Mouse (Mus musculus): ENCODE results near the gene D10Jhu81e. TPM values are rescaled to one million over a fixed set of nuclear protein-coding genes. Genes with fewer than 3 reads are reported as not detected.
A peak's percentile ranks its signal among the peaks of the same experiment; 100 is the strongest.

Gene D10Jhu81e
- polyA plus RNA-seq, 1 experiment from 2014 or later: 20.8 TPM

DNA sequence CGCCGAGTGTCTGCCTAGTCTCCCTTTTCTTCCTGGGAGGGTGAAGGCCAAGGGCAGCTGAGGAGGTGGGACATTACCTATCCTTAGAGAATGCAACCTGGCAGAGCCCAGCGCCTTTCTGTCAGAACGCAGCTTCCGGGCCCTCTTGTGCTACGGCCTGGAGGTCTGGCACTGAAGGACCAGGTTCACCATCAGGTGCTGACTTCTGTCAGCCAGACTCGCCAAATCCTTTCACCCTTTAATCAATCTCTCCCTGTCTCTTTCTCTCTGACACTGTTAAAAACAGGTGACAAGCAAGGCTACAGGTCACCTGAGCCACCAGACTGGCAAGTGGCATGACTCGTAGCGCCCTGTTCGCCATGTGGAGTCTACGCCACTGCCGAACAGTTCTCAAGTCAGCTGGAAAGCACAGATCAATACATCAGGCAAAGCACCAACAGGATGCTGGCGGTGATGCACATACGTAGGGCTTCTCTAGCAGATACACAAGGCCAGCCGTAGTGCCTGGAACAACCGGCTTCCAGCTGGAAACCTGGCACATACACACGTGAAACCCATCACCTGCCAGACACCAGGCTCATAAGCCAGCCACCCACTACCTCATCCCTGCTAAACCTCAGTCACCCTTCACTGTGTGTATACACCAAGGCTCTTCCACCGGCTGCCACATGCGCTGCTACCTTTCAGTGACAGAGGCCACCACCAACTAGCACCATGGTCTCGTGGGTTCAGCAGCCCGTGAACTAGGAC is 4.2 kb downstream of the D10Jhu81e start:
- Histone ChIP-seq H3K4me1 (ENCODE audit: insufficient read depth) (peaks cover 14% of the 10 kb centered on the region), H3K27ac (ENCODE audit: low read depth) (no peak overlapping the region), H3K27me3 (ENCODE audit: insufficient read depth, low read length) (no peaks in the 10 kb centered on the region), H3K4me3 (ENCODE audit: low read depth, low read length) (no peak overlapping the region), H3K9me3 (ENCODE audit: low read length) (no peaks in the 10 kb centered on the region), H3K4me2 (ENCODE audit: low read depth, low read length) (no peak overlapping the region), H3K36me3 (replicated peaks; ENCODE audit: insufficient read depth, low read length) (peaks cover 35% of the 10 kb centered on the region), H3K9ac (replicated peaks) (no peak overlapping the region)
- WGBS (ENCODE audit: insufficient replicate concordance): 88% methylated on average over 21 of the region's 21 CpGs
- DNase-seq: no peak
- TF ChIP-seq CTCF (IDR thresholded peaks at IDR 0.05; ENCODE audit: low read depth) (no peak), EP300 (IDR thresholded peaks at IDR 0.05; ENCODE audit: low read depth) (no peak)
- ATAC-seq: no peak

DNA sequence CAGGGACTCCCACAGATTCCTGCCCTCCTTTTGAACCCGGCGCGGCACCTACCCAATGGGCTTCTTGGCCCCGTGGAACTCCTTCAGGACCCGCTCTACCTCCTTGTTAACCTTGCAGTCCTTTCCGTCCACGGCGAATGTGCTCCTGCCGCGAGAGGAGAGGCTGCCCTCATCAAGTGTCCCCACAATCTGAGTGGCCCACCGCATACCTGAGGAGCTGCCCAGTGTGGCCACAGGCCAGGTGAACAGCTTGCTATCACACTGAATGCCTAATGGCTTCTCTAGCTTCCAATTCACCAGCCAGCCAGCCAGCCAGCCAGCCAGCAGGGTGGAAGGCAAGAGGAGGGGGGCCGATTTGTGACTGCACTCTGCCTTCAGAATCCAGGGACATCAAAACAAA is 4.8 kb downstream of the D10Jhu81e start:
- H3K27me3 ChIP-seq (ENCODE audit: insufficient read depth, low read length): no peaks in the 10 kb centered on the region
- H3K9me3 ChIP-seq (ENCODE audit: low read length): no peaks in the 10 kb centered on the region
- H3K4me3 ChIP-seq (ENCODE audit: low read depth, low read length): no peak overlapping the region
- no peak overlapping the region for H3K4me2 ChIP-seq (ENCODE audit: low read depth, low read length)
- ATAC-seq (no peak), DNase-seq (no peak)
- peaks cover 9% of the 10 kb centered on the region for H3K4me1 ChIP-seq (ENCODE audit: insufficient read depth)
- TF ChIP-seq EP300 (IDR thresholded peaks at IDR 0.05; ENCODE audit: low read depth) (no peak), CTCF (IDR thresholded peaks at IDR 0.05; ENCODE audit: low read depth) (no peak)
- H3K9ac ChIP-seq (replicated peaks): no peak overlapping the region
- peaks cover 35% of the 10 kb centered on the region for H3K36me3 ChIP-seq (replicated peaks; ENCODE audit: insufficient read depth, low read length)
- no peak overlapping the region for H3K27ac ChIP-seq (ENCODE audit: low read depth)
- 88% methylated on average over 12 of the region's 12 CpGs for WGBS (ENCODE audit: insufficient replicate concordance)

DNA sequence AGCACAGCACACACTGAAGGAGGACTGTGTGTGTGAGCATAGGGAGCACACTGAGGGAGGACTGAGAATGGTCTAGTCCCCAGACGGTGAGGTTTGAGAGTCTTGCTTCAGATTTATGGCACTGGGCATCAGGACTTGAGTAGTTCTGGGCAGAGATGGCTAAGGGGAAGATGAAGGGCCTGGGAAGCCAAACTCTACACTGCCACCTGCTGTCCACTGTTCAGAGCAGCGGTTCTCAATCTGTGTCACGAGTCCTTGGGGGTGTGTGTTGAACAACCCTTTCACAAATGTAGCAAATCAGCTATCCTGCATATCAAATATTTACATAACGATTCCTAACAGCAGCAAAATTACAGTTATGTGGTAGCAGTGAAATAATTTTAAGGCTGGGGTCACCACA is 5.7 kb downstream of the D10Jhu81e start:
- ATAC-seq (0 out of 2 replicates have a peak, but pooled peaks have one; percentile 36), DNase-seq (peak; percentile 72)
- H3K36me3 ChIP-seq (replicated peaks; ENCODE audit: insufficient read depth, low read length): peaks cover 35% of the 10 kb centered on the region
- H3K9ac ChIP-seq (replicated peaks): no peak overlapping the region
- H3K27ac ChIP-seq (ENCODE audit: low read depth): no peak overlapping the region
- H3K4me3 ChIP-seq (ENCODE audit: low read depth, low read length): no peak overlapping the region
- peaks cover 13% of the 10 kb centered on the region for H3K4me1 ChIP-seq (ENCODE audit: insufficient read depth)
- WGBS (ENCODE audit: insufficient replicate concordance): 21% methylated on average over 4 of the region's 4 CpGs
- no peaks in the 10 kb centered on the region for H3K27me3 ChIP-seq (ENCODE audit: insufficient read depth, low read length)
- TF ChIP-seq CTCF (IDR thresholded peaks at IDR 0.05; ENCODE audit: low read depth) (peak; percentile 87), EP300 (IDR thresholded peaks at IDR 0.05; ENCODE audit: low read depth) (no peak)
- H3K9me3 ChIP-seq (ENCODE audit: low read length): no peaks in the 10 kb centered on the region
- no peak overlapping the region for H3K4me2 ChIP-seq (ENCODE audit: low read depth, low read length)

DNA sequence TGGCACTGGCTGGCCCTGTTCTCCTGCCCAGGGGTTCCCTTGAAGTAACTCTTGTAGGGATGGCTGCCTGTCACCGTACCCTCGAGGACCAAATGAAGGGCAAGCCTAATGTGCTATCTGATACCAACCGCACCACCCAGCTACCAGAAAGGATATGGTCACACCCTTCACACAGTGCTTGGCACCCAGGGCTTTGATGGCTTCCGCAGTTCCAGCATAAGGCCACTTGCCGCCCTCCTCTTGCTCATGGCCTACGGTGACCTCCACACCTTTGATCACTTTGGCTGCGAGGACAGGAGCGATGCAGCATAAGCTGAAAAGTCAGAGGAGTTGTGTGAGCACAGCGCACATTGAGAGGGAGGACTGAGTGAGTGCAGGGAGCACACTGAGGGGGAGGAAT is 6.3 kb downstream of the D10Jhu81e start:
- peaks cover 35% of the 10 kb centered on the region for H3K36me3 ChIP-seq (replicated peaks; ENCODE audit: insufficient read depth, low read length)
- H3K9ac ChIP-seq (replicated peaks): no peak overlapping the region
- peaks cover 6% of the 10 kb centered on the region for H3K4me1 ChIP-seq (ENCODE audit: insufficient read depth)
- no peak overlapping the region for H3K27ac ChIP-seq (ENCODE audit: low read depth)
- no peak overlapping the region for H3K4me2 ChIP-seq (ENCODE audit: low read depth, low read length)
- no peak for DNase-seq
- H3K27me3 ChIP-seq (ENCODE audit: insufficient read depth, low read length): no peaks in the 10 kb centered on the region
- no peak overlapping the region for H3K4me3 ChIP-seq (ENCODE audit: low read depth, low read length)
- TF ChIP-seq CTCF (IDR thresholded peaks at IDR 0.05; ENCODE audit: low read depth): no peak
- no peak for TF ChIP-seq EP300 (IDR thresholded peaks at IDR 0.05; ENCODE audit: low read depth)
- ATAC-seq: no peak
- WGBS (ENCODE audit: insufficient replicate concordance): 88% methylated on average over 9 of the region's 9 CpGs
- no peaks in the 10 kb centered on the region for H3K9me3 ChIP-seq (ENCODE audit: low read length)

DNA sequence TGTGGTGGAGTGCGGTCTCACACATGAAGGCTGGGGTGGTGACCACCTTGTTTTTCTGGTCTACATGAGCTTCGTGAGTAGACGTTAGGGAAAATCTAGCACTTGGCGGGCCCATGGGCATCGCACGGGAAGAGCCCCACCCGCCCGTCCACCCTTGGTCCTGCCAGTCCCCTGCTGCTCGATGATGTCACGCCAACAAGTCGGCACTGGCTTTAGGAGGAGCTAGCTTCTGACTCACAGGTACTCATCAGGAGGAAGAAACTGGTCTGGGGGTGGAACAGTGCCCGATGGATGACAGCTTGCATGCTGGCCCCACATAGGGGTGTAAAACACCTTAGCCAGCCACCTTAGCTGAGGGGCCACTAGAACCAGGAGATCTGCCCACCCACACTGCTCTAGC is 6.9 kb downstream of the D10Jhu81e start:
- DNase-seq: no peak
- no peak overlapping the region for H3K27ac ChIP-seq (ENCODE audit: low read depth)
- H3K9ac ChIP-seq (replicated peaks): no peak overlapping the region
- no peak overlapping the region for H3K4me3 ChIP-seq (ENCODE audit: low read depth, low read length)
- WGBS (ENCODE audit: insufficient replicate concordance): 90% methylated on average over 12 of the region's 12 CpGs
- no peak for TF ChIP-seq CTCF (IDR thresholded peaks at IDR 0.05; ENCODE audit: low read depth)
- TF ChIP-seq EP300 (IDR thresholded peaks at IDR 0.05; ENCODE audit: low read depth): no peak
- no peaks in the 10 kb centered on the region for H3K9me3 ChIP-seq (ENCODE audit: low read length)
- H3K4me2 ChIP-seq (ENCODE audit: low read depth, low read length): no peak overlapping the region
- no peaks in the 10 kb centered on the region for H3K27me3 ChIP-seq (ENCODE audit: insufficient read depth, low read length)
- H3K36me3 ChIP-seq (replicated peaks; ENCODE audit: insufficient read depth, low read length): peaks cover 35% of the 10 kb centered on the region
- ATAC-seq: no peak
- H3K4me1 ChIP-seq (ENCODE audit: insufficient read depth): peaks cover 6% of the 10 kb centered on the region

DNA sequence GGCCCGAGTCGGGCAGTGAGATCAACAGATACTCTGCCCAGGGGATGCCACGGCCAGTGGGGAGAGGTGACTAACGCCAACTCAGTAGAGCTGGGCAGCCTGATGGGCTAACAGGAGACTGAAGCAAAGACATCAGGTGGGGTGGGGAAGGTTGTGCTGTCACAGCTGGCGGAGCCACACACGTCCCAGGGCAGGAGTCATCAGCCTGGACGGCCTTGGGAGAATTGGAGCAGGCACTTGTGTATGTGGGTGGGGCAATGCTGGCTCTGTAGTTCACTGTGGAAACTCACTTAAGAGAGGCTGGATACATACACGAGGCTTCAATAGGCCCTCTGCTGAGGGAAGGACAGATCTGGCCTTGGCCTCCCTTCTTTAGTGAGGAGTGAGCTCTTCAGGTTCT is 8.5 kb downstream of the D10Jhu81e start:
- H3K4me2 ChIP-seq (ENCODE audit: low read depth, low read length): no peak overlapping the region
- no peak for DNase-seq
- H3K27ac ChIP-seq (ENCODE audit: low read depth): no peak overlapping the region
- peaks cover 23% of the 10 kb centered on the region for H3K36me3 ChIP-seq (replicated peaks; ENCODE audit: insufficient read depth, low read length)
- no peak overlapping the region for H3K9ac ChIP-seq (replicated peaks)
- H3K9me3 ChIP-seq (ENCODE audit: low read length): no peaks in the 10 kb centered on the region
- no peaks in the 10 kb centered on the region for H3K27me3 ChIP-seq (ENCODE audit: insufficient read depth, low read length)
- TF ChIP-seq CTCF (IDR thresholded peaks at IDR 0.05; ENCODE audit: low read depth): no peak
- TF ChIP-seq EP300 (IDR thresholded peaks at IDR 0.05; ENCODE audit: low read depth): no peak
- peaks cover 6% of the 10 kb centered on the region for H3K4me1 ChIP-seq (ENCODE audit: insufficient read depth)
- ATAC-seq: no peak
- 64% methylated on average over 8 of the region's 8 CpGs for WGBS (ENCODE audit: insufficient replicate concordance)
- H3K4me3 ChIP-seq (ENCODE audit: low read depth, low read length): no peak overlapping the region
